Mouse (Mus musculus) heart, embryonic 11.5 days (tissue): ENCODE data around the gene Atp6v0b. TPM values are rescaled to one million over a fixed set of nuclear protein-coding genes. Genes with fewer than 3 reads are reported as not detected.
A peak's percentile ranks its signal among the peaks of the same experiment; 100 is the strongest.

ENCODE experiments used
- ATAC-seq: fragments of 200-750 bp; cut with Nextera tagmentation; replicated peaks from 2 replicates; pipeline ENCODE4 v1.8.0; 2017; ENCODE audit warnings: moderate library complexity; ENCODE audit not compliant: insufficient number of reproducible peaks, low FRiP score, low TSS enrichment
- H3K27ac ChIP-seq: fragments of 300-500 bp; sonication (generic); 2 replicates; pipeline ENCODE4 v1.5.1; 2014; ENCODE audit warnings: mild to moderate bottlenecking, low read depth, low read length
- H3K27me3 ChIP-seq: fragments of 300-500 bp; sonication (generic); 2 replicates; pipeline ENCODE4 v1.6.1; 2014; ENCODE audit warnings: mild to moderate bottlenecking, low read length, mixed read lengths; ENCODE audit not compliant: control insufficient read depth, insufficient read depth
- H3K36me3 ChIP-seq: fragments of 300-500 bp; sonication (generic); 2 replicates; pipeline ENCODE4 v1.6.1; 2014; ENCODE audit warnings: mild to moderate bottlenecking, low read length, moderate library complexity, mixed read lengths; ENCODE audit not compliant: control insufficient read depth, insufficient read depth
- H3K4me1 ChIP-seq: fragments of 300-500 bp; sonication (generic); 2 replicates; pipeline ENCODE4 v1.6.1; 2014; ENCODE audit warnings: low read length; ENCODE audit not compliant: control insufficient read depth, insufficient read depth
- H3K4me2 ChIP-seq: fragments of 300-500 bp; sonication (generic); 2 replicates; pipeline ENCODE4 v1.6.1; 2014; ENCODE audit warnings: mild to moderate bottlenecking, moderate library complexity
- H3K4me3 ChIP-seq: fragments of 300-500 bp; sonication (generic); 2 replicates; pipeline ENCODE4 v1.5.1; 2014; ENCODE audit warnings: low read depth, low read length
- H3K9ac ChIP-seq: fragments of 300-500 bp; sonication (generic); 2 replicates; pipeline ENCODE4 v1.6.1; 2014; ENCODE audit warnings: mild to moderate bottlenecking, low read depth, low read length, moderate library complexity
- H3K9me3 ChIP-seq: fragments of 300-500 bp; sonication (generic); replicated peaks from 2 replicates; pipeline ENCODE4 v1.6.1; 2016; ENCODE audit warnings: low read length; ENCODE audit not compliant: control insufficient read depth
- WGBS: fragments of 180-500 bp; shearing (Covaris S2); extraction: QIAGEN DNeasy Blood & Tissue Kit; methylation state at CpG from one replicate; pipeline ENCODE4 v1.1.7; 2014; ENCODE audit not compliant: insufficient replicate concordance; 5-methylcytosine and 5-hydroxymethylcytosine counted together
- polyA plus RNA-seq: library from polyadenylated mRNA; unstranded; fragments of >200 nt; fragmentation: Nextera tagmentation; extraction: Ambion mirVana; gene quantifications from 2 replicates; pipeline ENCODE4 v1.2.1, GENCODE M21; 2014

The Atp6v0b gene
- polyA plus RNA-seq, 1 experiment from 2014 or later = 194 TPM

DNA sequence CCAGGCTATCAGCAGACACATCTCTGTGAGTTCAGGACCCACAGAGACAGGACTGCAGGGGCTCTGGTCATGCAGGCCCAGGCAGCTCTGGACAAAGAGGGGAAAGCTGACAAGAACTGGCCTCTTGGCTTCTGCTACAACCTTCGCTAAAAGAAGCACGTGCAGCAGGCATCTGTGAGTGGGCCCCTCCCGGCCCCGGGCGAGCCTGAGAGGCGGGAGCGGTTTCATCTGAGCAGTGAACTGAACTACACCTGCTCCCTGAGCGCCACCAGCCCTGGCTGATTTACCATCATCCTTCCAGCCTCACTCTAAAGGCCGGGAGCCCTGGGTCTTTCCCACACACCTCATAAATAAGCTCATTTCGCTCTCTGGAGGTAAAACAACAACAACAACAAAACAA, 8.8 kb downstream of the Atp6v0b start:
- no peak for ATAC-seq
- Histone ChIP-seq H3K9ac (peak overlapping the region; percentile 28; the same call in 1 of the 2 replicates), H3K27me3 (no peaks in the 10 kb centered on the region), H3K9me3 (no peaks in the 10 kb centered on the region), H3K4me2 (no peak overlapping the region), H3K36me3 (peaks cover 9% of the 10 kb centered on the region), H3K4me1 (no peaks in the 10 kb centered on the region), H3K27ac (no peak overlapping the region), H3K4me3 (no peak overlapping the region)
- WGBS = 57% methylated on average over 10 of the region's 10 CpGs

DNA sequence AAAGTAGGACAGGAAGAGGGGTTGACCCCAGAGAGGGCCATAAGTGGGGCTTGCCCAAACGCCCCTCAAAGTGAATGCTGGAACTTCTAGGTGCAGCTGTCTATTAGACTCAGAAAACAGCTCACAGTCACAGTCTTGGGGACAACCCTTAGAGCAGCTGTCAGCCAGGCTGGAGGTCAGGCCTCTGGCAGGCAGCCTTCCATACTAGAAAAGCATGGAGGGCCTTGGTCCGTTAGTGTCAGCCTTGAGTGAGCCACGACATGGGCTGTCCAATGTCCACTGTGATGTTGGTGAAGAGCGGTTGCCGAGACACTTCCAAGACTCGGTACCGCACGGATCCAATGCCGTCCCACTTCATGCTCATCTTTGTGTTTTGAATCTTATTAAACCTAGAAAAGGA, 13.5 kb downstream of the Atp6v0b start:
- Histone ChIP-seq H3K27me3 (peaks cover 4% of the 10 kb centered on the region; the same call in 1 of the 2 replicates), H3K4me1 (peaks cover 11% of the 10 kb centered on the region; the same call in 1 of the 2 replicates), H3K9ac (no peak overlapping the region), H3K27ac (no peak overlapping the region), H3K4me3 (no peak overlapping the region), H3K9me3 (no peaks in the 10 kb centered on the region), H3K36me3 (peaks cover 5% of the 10 kb centered on the region; the same call in 1 of the 2 replicates), H3K4me2 (no peak overlapping the region)
- ATAC-seq = no peak
- WGBS = 88% methylated on average over 9 of the region's 9 CpGs

DNA sequence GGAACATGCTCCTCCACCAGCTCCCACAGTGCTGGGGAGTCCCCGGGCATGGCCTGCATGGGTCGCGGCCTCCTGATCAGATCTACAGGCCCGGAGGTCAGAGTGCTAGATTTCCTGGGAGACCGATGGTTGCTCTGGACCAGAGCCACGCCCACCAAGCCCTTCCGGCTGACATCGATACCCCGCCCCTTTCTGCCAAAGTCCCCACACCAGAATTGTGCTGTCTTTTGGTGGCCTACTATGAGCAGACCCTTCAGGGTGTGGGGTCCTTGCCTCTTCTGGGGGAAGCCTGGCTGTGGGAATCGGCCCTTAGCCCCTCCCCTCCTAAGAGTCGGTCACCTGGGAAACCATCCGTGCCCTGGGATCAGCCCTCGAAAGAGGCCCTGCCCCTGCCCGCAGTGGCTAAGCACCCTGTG, 14.7 kb downstream of the Atp6v0b start, which contains the start of gene Ccdc24:
Gene Ccdc24, minus strand, starts transcription at position 87 of the 416 bp plus-strand sequence.
- no peak within 1 kb of the TSS for H3K27ac ChIP-seq
- peak within 1 kb of the TSS; percentile 34 for H3K4me3 ChIP-seq
- peaks cover 11% of the 10 kb centered on the region for H3K4me1 ChIP-seq
- H3K36me3 ChIP-seq = peaks cover 3% of the 10 kb centered on the region; the same call in 1 of the 2 replicates
- H3K9me3 ChIP-seq = no peaks in the 10 kb centered on the region
- 9% methylated on average over 14 of the region's 14 CpGs for WGBS
- ATAC-seq = peak; percentile 24; the same call in 1 of the 2 replicates
- H3K4me2 ChIP-seq = peak within 1 kb of the TSS; percentile 71
- H3K27me3 ChIP-seq = peaks cover 4% of the 10 kb centered on the region; the same call in 1 of the 2 replicates
- peak within 1 kb of the TSS; percentile 39; the same call in 1 of the 2 replicates for H3K9ac ChIP-seq

DNA sequence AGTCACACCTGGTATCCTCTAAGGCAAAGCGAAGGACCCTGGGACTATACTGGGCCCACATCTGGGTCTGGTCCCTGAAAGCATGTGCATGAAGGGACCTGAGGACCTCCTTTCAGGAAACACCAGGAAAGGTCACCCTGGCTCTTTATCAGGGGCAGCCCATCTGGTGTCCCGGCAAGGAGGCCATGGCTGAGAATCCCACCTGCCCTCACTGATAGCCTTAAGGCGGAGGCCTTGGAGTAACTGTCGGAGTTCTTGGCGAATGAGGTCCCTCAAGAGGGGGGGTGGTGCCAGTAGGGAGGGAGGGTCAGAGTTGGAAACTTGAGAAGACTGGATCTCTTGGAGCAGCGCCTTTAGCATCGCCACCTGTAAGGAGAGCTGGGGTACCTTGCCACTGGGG, 15.3 kb downstream of the Atp6v0b start:
- Histone ChIP-seq H3K4me2 (peak overlapping the region; percentile 71), H3K27me3 (peaks cover 4% of the 10 kb centered on the region; the same call in 1 of the 2 replicates), H3K9ac (no peak overlapping the region), H3K9me3 (no peaks in the 10 kb centered on the region), H3K4me1 (peaks cover 11% of the 10 kb centered on the region), H3K27ac (no peak overlapping the region), H3K4me3 (no peak overlapping the region), H3K36me3 (no peaks in the 10 kb centered on the region)
- WGBS = 44% methylated on average over 7 of the region's 7 CpGs
- ATAC-seq = peak; percentile 29; the same call in 1 of the 2 replicates

DNA sequence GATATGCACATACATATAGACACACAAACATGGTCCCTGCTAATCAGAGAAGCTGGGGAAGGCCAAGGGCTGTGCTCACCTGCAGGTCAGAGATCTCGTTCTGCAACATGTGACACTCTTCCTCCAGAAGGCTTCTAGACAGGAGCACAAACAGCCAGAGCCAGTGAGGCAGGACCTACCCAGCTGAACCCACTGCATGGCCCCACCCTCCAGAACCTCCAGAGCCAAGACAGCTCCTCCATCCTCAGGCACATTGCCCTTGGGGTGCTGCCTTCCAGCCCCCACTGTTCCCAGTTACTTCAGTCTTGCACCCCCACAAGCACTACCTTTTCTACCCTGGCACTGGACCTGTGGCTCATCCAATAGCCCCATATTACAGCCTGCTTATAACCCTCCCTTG, 16.7 kb downstream of the Atp6v0b start:
- Histone ChIP-seq H3K4me3 (no peak overlapping the region), H3K27me3 (peaks cover 6% of the 10 kb centered on the region; the same call in 1 of the 2 replicates), H3K9ac (no peak overlapping the region), H3K27ac (no peak overlapping the region), H3K4me1 (peaks cover 11% of the 10 kb centered on the region), H3K9me3 (no peaks in the 10 kb centered on the region), H3K36me3 (no peaks in the 10 kb centered on the region), H3K4me2 (no peak overlapping the region)
- ATAC-seq = no peak
- 53% methylated on average over 1 of the region's 1 CpGs for WGBS

DNA sequence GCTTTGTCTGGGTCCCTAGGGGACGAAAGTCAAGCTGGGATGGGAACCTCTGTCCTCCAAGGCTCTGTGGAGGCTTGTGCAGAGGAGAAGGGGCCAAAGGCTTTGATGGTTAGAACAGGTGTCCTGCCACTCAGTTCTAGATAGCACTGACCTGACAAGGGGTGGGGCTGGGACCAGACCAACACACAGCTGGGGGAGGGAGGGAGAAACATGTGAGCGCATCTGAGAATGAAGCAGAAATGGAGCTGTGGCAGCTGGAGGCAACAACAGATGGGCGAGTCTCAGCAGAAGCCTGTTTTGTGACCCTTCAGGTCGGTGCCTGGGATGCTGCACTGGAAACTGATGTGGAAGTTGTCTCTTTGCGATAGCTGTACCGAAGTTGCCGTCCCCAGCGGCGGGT, 17.8 kb downstream of the Atp6v0b start:
- peaks cover 11% of the 10 kb centered on the region for H3K4me1 ChIP-seq
- H3K4me2 ChIP-seq = no peak overlapping the region
- no peak for ATAC-seq
- WGBS = 75% methylated on average over 9 of the region's 9 CpGs
- H3K9me3 ChIP-seq = no peaks in the 10 kb centered on the region
- no peaks in the 10 kb centered on the region for H3K36me3 ChIP-seq
- peaks cover 6% of the 10 kb centered on the region; the same call in 1 of the 2 replicates for H3K27me3 ChIP-seq
- no peak overlapping the region for H3K9ac ChIP-seq
- H3K27ac ChIP-seq = no peak overlapping the region
- no peak overlapping the region for H3K4me3 ChIP-seq

DNA sequence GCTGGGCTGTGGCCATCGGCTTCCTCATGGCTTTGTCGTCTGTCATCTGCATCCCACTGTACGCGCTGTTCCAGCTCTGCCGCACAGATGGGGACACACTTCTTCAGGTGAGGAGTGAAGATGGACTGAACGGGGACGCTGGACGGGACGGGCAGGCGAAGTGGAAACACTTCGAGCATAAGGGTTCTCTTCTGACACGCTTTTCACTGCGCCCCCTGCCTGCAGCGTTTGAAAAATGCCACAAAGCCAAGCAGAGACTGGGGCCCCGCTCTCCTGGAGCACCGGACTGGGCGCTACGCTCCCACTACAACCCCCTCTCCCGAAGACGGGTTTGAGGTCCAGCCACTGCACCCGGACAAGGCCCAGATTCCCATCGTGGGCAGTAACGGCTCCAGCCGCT, 19.3 kb downstream of the Atp6v0b start:
- peaks cover 6% of the 10 kb centered on the region; the same call in 1 of the 2 replicates for H3K27me3 ChIP-seq
- peaks cover 11% of the 10 kb centered on the region for H3K4me1 ChIP-seq
- H3K4me3 ChIP-seq = no peak overlapping the region
- H3K9me3 ChIP-seq = no peaks in the 10 kb centered on the region
- no peak for ATAC-seq
- WGBS = 17% methylated on average over 24 of the region's 24 CpGs
- H3K36me3 ChIP-seq = no peaks in the 10 kb centered on the region
- peak overlapping the region; percentile 48 for H3K4me2 ChIP-seq
- H3K27ac ChIP-seq = no peak overlapping the region
- 0 out of 2 replicates have a peak overlapping the region, but pooled peaks have one; percentile 18 for H3K9ac ChIP-seq

DNA sequence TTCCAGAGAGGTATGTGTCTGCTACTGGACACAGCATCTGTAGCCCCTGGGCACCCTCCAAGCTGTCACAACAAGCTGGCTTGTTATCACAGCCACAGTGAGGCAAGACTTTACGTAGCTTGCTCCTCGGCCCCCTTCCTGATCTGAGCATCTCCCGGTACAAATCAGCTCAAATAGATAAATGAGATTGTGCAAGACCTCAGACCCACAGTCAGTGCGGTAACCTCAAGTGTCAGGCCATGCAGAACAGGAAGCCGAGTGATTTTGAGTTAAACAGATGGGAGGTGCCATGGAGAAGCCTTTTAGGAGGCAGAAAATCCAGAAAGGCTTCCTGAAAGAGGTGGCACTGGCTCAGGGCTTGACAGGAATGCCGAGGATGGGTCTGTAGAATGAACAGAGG, 20.1 kb downstream of the Atp6v0b start:
- Histone ChIP-seq H3K9me3 (no peaks in the 10 kb centered on the region), H3K27ac (no peak overlapping the region), H3K9ac (no peak overlapping the region), H3K27me3 (peaks cover 6% of the 10 kb centered on the region; the same call in 1 of the 2 replicates), H3K4me2 (no peak overlapping the region), H3K36me3 (no peaks in the 10 kb centered on the region), H3K4me1 (peaks cover 3% of the 10 kb centered on the region; the same call in 1 of the 2 replicates), H3K4me3 (no peak overlapping the region)
- ATAC-seq = no peak
- 59% methylated on average over 6 of the region's 6 CpGs for WGBS

DNA sequence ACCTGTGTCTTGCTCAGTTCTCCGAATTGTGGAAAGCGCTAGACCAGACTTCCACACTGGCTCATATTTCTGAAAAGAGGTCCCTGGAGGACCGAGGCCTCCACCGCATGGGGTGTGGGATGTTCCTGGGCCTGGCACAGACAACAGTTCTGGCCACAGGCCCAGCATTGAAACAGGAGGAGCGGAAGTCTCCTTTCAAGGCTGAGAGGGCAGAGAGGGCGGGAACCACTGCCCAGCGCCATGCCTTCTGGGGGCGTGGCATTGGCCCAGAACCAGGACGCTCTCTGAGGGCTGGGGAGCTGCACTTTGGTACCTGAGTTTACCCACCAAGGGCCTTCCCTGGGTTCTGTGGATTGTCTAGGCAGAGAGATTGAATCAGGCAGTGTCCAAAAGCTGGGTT, 21.1 kb downstream of the Atp6v0b start:
- no peak overlapping the region for H3K4me3 ChIP-seq
- ATAC-seq = no peak
- H3K36me3 ChIP-seq = no peaks in the 10 kb centered on the region
- 66% methylated on average over 9 of the region's 9 CpGs for WGBS
- no peak overlapping the region for H3K4me2 ChIP-seq
- no peaks in the 10 kb centered on the region for H3K9me3 ChIP-seq
- no peak overlapping the region for H3K9ac ChIP-seq
- peaks cover 3% of the 10 kb centered on the region; the same call in 1 of the 2 replicates for H3K4me1 ChIP-seq
- H3K27me3 ChIP-seq = peaks cover 6% of the 10 kb centered on the region; the same call in 1 of the 2 replicates
- H3K27ac ChIP-seq = no peak overlapping the region
